Mouse (Mus musculus): ENCODE data around the gene Ankrd13b.

The Ankrd13b gene

DNA sequence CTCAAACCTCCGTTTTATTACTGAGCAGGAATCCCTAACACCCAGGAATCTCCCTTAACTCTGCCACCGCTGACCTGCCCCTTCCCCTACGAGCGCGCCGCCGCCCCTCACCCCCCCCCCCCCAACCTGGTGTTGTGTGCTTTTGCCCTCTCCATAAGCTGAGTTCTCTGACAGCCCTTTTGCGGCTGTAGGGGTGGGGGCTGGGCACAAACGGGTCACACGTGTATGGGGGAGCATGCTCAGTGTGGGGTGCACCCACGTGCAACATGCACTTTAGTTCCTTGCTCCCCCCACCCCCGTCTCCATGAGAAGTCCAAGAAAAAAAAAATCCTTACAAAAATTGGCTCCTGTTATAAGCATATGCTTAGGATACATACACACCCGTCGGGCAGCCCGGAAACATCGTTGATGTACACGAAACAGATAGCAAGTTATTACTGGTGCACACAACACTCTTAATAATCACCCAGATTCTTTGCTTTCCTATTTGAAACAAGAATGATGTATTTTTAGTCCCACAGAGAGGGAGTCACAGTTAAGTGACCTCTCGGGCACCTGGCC, 2.9 kb upstream of the Ankrd13b start:
- DNase-seq = peak in 1 of 2 experiments; percentile 49

- peak; percentile 63 for DNase-seq
Measured at GRCm38 (mm10) chr11:77491502-77492291, 2.2 kb upstream of the Ankrd13b start.

DNA sequence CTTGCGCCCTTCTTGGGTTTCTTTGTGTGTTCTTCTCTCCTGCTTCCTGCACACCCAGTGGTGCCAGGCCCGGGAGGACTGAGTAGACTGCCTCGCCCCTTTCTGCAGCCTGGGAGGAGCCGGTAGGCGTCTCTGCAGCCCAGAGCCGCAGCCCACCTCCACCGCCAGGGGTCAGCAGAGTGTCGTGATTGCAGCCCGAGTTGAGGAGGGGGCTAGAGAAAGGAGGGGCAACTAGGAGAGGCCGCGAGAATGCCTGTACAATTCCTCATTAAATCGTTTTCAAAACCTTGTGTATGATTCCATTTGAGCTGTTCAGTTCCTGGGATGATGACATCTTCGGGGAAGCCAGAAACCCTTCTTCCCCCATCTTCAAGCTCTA, 1.6 kb upstream of the Ankrd13b start:
- DNase-seq = peak; percentile 89 to 90

DNA sequence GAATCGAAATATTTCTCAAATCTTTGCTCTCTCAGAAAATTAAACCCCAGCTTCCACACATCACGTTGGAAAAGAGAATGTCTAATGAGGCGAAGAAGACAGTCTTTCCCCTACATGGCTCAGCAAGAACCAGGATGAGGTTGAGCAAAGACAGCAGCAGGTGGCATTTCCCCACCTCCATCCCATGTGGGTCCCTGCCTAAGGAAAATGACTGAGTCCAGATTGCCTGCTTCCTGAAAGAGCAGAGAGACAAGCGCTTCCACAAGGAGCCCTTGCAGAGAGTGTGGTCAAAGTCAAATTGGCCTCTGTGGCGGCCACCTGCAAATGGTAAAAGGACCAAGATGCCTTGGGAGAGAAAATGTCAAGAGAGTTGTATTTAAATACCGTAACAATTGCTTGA, 973 bp upstream of the Ankrd13b start:
- DNase-seq = no peak

DNA sequence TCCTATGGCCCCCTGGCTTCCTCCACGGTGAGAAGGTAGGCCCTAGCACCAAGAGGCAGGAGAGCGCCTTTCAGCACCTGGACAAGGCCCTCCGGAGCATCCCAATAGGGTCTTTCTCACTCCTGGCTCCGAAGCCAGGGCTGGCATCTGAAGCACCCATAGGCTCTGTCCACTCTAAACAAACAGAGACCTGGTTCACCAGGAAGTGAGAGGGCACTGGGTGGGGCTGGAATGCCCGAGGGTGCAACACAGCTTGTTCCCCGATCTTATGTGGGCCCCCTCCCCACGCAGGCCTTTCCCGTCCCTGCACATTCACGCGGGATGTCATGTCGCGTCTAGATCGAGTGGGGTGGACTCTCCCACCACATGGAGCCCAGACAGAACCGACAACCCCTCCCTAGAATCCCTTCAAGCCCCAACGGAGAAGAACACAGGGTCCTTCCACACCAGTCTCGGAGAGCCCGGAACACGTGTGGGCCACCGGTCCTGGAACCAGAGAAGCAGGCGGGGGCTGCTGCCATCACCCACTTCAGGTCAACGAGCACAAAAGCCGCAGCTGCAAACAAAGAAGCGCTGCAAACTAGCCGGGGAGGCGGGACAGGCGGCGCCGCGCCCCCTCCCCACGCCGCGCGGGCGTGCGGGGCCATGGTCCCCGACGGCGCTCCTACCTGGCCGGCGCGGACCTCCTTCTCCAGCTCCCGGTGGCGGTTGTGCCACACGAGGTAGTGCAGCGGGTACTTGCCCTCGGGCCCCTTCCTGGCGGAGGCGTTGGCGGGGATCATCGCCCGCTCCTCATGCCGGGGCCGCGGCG, 502 bp downstream of the Ankrd13b start:
- peak in 1 of 2 experiments; percentile 43 for DNase-seq

DNA sequence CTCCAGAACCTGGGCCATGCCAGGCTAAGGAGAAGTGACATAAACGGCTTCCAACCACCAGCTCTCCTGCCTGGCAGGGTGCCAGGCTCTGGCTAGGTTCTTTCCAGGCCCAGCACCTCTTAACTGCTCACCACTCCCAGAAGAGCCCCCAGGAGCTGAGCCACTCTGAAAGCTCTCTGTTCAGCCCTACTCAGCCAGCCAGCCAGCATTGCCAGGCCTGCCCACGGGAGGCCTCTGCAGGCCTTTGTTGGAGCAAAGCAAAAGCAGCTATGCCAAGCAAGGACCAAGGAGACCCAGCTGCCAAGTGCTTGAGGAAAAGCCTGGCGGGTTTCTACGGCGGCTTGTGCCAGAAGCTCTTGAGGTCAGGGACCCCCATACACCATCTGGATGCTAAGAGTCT, 2.7 kb downstream of the Ankrd13b start:
- peak; percentile 57 to 74 for DNase-seq

- no peak for DNase-seq
Measured at GRCm38 (mm10) chr11:77485229-77485628, 4.2 kb downstream of the Ankrd13b start.

DNA sequence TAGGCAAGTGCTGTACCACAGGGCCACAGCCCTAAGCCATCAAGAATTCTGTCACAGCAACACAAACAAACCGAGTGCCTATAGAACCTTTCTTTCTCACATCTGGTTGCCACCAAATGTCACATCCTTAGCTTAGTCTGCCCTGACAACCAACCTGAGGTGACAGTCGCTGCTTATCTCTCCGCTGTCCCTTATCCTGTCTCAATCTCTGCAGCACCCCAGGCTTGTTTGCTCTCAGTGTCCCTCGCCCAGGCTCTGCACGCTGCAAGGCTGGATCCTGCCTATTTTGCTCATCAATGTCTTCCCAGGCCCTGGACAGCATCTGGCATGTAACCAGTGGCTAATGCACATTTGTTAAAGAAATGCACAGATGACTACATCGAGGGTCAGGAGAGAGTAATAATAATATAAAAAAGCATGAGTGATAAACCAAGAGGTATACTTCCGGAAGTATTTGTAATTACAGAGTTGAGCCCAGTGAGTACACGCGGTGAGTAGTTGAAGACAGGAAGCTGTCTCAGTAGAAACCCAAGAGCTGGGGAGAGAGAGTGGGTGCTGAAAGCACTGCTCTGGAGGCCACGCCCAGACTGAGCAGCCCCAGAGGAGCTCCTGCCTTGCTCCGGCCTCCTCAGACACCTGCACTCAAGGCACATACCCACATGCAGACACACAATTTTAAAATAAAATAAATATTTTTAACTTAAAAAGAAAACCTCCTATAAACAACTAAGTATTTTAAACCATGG, 5.8 kb downstream of the Ankrd13b start:
- DNase-seq = no peak

DNA sequence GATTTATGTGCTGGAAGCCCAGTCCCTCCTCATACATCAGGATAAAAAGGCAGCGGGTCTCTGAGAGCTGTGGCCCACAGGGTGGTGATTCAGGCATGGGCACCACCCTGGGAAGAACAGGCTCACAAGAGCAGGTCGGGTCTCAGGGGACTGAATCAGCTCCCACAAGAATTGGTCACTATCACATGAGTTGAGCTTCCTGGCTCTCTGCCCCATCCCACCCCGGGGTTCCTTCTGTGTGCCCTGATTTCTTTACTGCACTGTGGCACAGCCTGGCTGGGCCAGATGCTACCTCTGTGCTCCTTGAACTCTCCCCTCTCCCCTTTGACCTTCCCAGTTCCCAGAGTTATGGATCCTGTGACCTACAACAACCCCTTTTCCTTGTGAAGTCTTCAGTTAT, 6.4 kb downstream of the Ankrd13b start:
- DNase-seq = peak in 1 of 2 experiments; percentile 29

GRCm38 (mm10) chr11:77476895-77477294, 12.6 kb downstream of the Ankrd13b start:
- no peak for DNase-seq

- no peak for DNase-seq
Measured at GRCm38 (mm10) chr11:77476216-77476615, 13.3 kb downstream of the Ankrd13b start.

- no peak for DNase-seq
Measured at GRCm38 (mm10) chr11:77472775-77473174, 16.7 kb downstream of the Ankrd13b start.

DNA sequence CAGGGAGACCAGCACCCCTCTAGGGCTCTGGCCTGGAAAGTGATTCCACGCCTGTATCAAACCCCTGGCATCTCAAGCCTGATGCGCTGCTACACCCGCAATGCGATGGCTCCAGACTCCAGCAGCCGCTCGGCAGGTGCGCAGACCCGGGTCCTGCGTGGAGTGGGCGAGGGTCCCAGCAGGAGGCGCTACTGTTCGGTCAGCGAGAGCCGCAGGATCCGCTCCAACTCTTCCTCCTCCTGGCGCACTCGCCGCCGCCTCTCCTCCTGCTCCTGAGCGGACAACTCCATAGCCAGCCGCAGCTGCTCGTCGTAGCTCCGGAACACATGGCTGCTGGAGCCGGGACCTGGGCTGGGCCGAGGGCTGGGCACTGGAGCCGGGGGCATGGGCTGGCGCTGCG, 18.1 kb downstream of the Ankrd13b start:
- peak in 1 of 2 experiments; percentile 10 for DNase-seq

GRCm38 (mm10) chr11:77468397-77468796, 21.1 kb downstream of the Ankrd13b start:
- DNase-seq = no peak

DNA sequence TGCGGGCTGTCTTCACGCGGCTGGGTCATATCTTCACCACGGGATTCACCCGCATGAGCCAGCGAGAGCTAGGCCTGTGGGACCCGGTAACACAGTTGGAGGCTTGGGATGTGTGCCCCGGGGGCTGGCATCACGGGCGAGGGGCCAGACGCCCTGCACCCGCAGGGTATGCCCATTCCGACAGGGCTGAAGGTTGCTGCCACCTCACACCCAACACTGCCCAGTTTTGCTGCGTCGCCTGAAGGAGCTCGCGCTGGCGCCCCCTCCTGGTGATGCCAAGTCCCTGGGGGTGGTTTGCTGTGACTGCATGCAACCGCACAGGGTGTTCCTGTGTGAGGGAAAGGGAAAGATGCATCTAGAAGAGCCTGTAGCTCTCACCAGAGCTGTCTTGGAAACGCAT, 21.7 kb downstream of the Ankrd13b start:
- DNase-seq = peak; percentile 82 to 85

DNA sequence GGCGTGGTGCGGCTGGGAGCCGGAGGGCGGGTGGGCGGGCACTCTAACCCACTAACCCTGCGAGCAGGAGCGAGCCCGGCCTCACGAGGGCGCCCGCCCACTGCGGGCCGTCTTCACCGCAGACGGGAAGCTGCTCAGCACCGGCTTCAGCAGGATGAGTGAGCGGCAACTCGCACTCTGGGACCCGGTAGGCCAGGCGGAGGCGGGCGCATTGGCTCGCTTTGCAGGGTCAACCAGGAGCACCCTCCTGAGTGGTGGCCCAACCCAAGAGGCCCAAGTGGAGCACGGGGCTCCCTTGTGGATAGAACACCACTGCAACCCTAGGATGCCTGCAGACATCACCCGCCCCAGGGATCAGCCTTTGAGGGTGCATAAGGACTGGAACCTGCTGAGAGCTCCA, 22.3 kb downstream of the Ankrd13b start:
- peak; percentile 60 to 63 for DNase-seq

- DNase-seq = no peak
Measured at GRCm38 (mm10) chr11:77466544-77466943, 22.9 kb downstream of the Ankrd13b start.

DNA sequence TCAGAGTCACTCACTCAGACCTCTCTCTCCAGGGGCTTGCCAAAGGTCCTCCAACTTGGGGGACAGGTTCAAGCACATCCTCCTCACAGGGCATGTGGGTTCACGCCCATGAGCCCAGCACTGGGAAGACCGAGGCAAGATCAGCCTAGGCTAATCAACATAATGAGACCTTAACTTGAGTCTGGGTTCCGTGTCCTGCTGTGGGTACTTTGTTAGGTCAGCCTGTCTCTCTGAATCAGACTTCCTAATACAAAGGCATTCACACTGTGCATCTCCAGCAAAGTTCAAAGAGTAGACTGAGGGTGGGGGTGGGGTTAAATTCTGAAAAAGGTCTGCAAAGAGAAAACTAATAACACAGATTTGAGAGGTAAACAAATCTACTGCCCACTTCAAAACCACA, 24.4 kb downstream of the Ankrd13b start:
- no peak for DNase-seq

- no peak for DNase-seq
Measured at GRCm38 (mm10) chr11:77464684-77465083, 24.8 kb downstream of the Ankrd13b start.

DNA sequence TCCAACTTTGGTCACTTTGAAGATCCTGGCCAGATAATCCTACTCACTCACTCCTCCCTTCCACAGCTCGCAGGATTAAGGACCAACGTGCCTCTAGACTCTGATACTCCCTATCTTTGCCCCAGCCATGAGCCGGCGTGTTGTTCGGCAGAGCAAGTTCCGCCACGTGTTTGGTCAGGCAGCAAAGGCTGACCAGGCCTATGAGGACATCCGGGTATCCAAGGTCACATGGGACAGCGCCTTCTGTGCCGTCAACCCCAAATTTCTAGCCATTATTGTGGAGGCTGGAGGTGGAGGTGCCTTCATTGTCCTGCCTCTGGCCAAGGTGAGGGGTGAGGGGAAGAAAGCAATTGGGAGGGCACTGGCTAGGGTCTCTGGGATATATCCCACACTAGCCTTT, 25.7 kb downstream of the Ankrd13b start:
- DNase-seq = no peak

DNA sequence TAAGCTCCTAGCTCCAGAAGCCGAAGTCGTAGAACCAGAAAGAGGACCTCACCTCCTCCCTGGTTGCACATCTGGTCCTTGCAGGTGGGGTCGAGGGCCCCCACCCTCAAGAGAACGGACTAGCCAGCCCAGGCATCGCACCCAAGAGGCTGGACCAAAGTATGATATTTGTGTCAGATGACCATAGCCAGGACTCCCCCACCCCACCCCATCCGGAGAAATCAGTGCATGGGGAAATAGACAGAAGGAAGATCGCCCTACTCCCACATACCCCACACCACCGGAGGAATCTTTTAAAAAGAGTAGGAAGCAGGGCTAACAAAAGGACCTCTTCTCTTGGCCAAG, 26.4 kb downstream of the Ankrd13b start:
- DNase-seq = no peak

DNA sequence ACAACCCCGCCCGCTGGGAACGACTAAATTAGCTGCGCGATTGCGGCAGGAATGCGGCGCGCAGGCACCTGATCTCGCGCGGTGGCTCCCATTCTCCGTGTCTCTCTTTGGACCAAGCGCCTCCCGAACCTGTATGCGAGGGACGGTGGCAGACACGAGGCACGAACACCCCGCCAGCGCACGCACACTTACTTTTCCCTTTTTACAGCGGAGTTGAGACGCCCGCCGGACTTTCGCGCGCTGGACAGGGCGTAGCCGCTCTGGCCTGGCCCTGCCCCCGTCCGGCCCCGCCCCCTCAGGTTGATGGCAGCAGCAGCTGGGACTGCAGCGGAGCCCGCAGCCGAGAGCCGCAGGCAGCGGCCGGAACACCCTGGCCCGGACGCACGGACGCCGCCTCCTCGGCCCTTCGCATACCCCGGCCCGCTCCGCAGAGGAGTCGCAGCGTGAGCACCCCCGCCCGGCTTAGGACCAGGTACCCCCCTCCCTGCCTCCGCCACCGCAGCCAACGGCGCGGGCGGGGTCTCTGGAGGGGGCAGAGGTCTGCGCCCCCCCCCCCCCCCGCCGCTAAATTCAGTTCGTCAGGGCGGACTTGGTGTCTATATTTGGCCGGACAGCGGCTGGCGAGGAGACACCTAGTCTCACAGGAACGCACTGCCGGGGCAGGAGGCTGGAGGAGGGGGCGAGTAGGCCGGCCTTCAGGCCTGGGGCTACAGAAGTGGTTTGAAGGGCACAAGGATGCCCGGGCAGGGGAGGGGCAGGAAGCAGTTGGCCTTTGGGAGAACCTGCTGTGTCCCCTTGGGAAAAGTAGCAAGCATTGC, 27.0 kb downstream of the Ankrd13b start, which contains the start of gene Coro6:
TSS of gene Coro6 (plus strand) at position 129 of the 818 bp plus-strand sequence.
- peak; percentile 62 to 65 for DNase-seq

Measured in cerebellum, adult 18-20 months (tissue).